Mouse (Mus musculus): Measurements from ENCODE around the gene Uqcc3. TPM values are rescaled to one million over a fixed set of nuclear protein-coding genes. Genes with fewer than 3 reads are reported as not detected.
"Not testable (repeated sequence)": the region's sequence is repeated elsewhere in the genome, so short reads cannot be mapped to it uniquely, and the experiment has no call there.

Gene Uqcc3
- polyA plus RNA-seq, 1 experiment from 2014 or later, result 52.9 TPM

GRCm38 (mm10) chr19:8871267-8872186, 9.2 kb downstream of the Uqcc3 start, which contains the start of gene Ubxn1:
Gene Ubxn1 (plus strand): TSS chr19:8871496.
- H3K9ac ChIP-seq (ENCODE audit: low read length), result peak within 1 kb of the TSS; percentile 96
- H3K4me1 ChIP-seq (replicated peaks; ENCODE audit: control insufficient read depth, insufficient read depth, low read length), result peaks cover 7% of the 10 kb centered on the region; the same call in 1 of the 2 replicates
- DNase-seq (ENCODE audit: low spot score) (peak; percentile 95), ATAC-seq (replicated peaks; ENCODE audit: low FRiP score) (peak; percentile 99)
- no peaks in the 10 kb centered on the region for H3K27me3 ChIP-seq (ENCODE audit: control insufficient read depth, insufficient read depth, low read length)
- 1% methylated on average over 52 of the region's 59 CpGs for WGBS
- H3K9me3 ChIP-seq (ENCODE audit: control insufficient read depth, low read length), result no peaks in the 10 kb centered on the region
- peak within 1 kb of the TSS; percentile 88 for H3K4me2 ChIP-seq (ENCODE audit: low read depth, low read length, severe bottlenecking)
- peaks cover 4% of the 10 kb centered on the region; the same call in 1 of the 2 replicates for H3K36me3 ChIP-seq (ENCODE audit: control insufficient read depth, insufficient read depth, low read length)
- peak within 1 kb of the TSS; percentile 96 for H3K4me3 ChIP-seq (ENCODE audit: low read depth, low read length)
- peak within 1 kb of the TSS; percentile 63 for H3K27ac ChIP-seq (ENCODE audit: low read depth, low read length)

GRCm38 (mm10) chr19:8870838-8871237, 9.9 kb downstream of the Uqcc3 start:
- Histone ChIP-seq H3K4me2 (ENCODE audit: low read depth, low read length, severe bottlenecking) (peak overlapping the region; percentile 88), H3K36me3 (ENCODE audit: control insufficient read depth, insufficient read depth, low read length) (peaks cover 4% of the 10 kb centered on the region; the same call in 1 of the 2 replicates), H3K4me3 (ENCODE audit: low read depth, low read length) (peak overlapping the region; percentile 96), H3K27ac (ENCODE audit: low read depth, low read length) (no peak overlapping the region; the same call in 1 of the 2 replicates), H3K9ac (ENCODE audit: low read length) (peak overlapping the region; percentile 60), H3K9me3 (ENCODE audit: control insufficient read depth, low read length) (no peaks in the 10 kb centered on the region), H3K4me1 (replicated peaks; ENCODE audit: control insufficient read depth, insufficient read depth, low read length) (peaks cover 7% of the 10 kb centered on the region; the same call in 1 of the 2 replicates), H3K27me3 (ENCODE audit: control insufficient read depth, insufficient read depth, low read length) (no peaks in the 10 kb centered on the region)
- WGBS, result 67% methylated on average over 9 of the region's 9 CpGs
- DNase-seq (ENCODE audit: low spot score) (no peak), ATAC-seq (replicated peaks; ENCODE audit: low FRiP score) (peak; percentile 25; the same call in 1 of the 2 replicates)

DNA sequence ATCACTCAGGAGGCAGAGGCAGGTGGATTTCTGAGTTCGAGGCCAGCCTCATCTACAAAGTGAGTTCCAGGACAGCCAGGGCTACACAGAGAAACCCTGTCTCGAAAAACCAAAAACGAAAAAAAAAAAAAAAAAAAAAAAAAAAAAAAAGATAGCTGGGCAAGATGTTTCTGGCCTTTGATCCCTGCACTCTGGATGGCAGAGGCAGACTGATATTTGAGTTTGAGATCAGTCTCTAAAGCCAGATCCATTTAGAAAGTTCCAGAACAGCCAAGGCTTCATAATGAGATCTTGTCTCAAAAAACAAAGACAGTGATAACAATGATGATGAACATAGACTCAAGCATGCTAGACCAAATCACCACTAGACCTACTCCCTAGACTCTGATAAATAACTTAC, 10.3 kb downstream of the Uqcc3 start:
- H3K9me3 ChIP-seq (ENCODE audit: control insufficient read depth, low read length); DNase-seq (ENCODE audit: low spot score); H3K27ac ChIP-seq (ENCODE audit: low read depth, low read length); H3K4me1 ChIP-seq (replicated peaks; ENCODE audit: control insufficient read depth, insufficient read depth, low read length); ATAC-seq (replicated peaks; ENCODE audit: low FRiP score); H3K27me3 ChIP-seq (ENCODE audit: control insufficient read depth, insufficient read depth, low read length); H3K36me3 ChIP-seq (ENCODE audit: control insufficient read depth, insufficient read depth, low read length); H3K4me2 ChIP-seq (ENCODE audit: low read depth, low read length, severe bottlenecking): not testable (repeated sequence)
- WGBS, result 81% methylated on average over 3 of the region's 3 CpGs
- Histone ChIP-seq H3K4me3 (ENCODE audit: low read depth, low read length) (peak overlapping the region; percentile 96; the same call in 1 of the 2 replicates), H3K9ac (ENCODE audit: low read length) (peak overlapping the region; percentile 60)

DNA sequence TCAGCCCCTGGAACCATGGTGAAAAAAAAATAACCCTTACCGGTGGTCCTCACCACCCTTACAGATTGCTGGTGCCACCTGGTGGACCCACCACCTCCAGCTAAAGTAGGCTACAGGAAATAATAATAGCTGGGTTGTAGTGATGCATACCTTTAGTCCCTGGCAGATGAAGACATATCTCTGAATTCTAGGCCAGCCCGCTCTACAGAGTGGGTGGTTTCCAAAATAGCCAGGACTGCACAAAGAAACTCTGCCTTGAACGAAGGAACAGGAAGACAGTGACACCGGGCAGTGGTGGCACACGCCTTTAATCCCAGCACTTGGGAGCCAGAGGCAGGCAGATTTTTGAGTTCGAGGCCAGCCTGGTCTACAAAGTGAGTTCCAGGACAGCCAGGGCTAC, 16.5 kb downstream of the Uqcc3 start:
- no peaks in the 10 kb centered on the region for H3K36me3 ChIP-seq (ENCODE audit: control insufficient read depth, insufficient read depth, low read length)
- H3K4me2 ChIP-seq (ENCODE audit: low read depth, low read length, severe bottlenecking), result no peak overlapping the region
- ATAC-seq (replicated peaks; ENCODE audit: low FRiP score) (no peak), DNase-seq (ENCODE audit: low spot score) (no peak)
- H3K9me3 ChIP-seq (ENCODE audit: control insufficient read depth, low read length), result no peaks in the 10 kb centered on the region
- H3K27ac ChIP-seq (ENCODE audit: low read depth, low read length), result no peak overlapping the region
- no peaks in the 10 kb centered on the region for H3K4me1 ChIP-seq (replicated peaks; ENCODE audit: control insufficient read depth, insufficient read depth, low read length)
- H3K27me3 ChIP-seq (ENCODE audit: control insufficient read depth, insufficient read depth, low read length), result no peaks in the 10 kb centered on the region
- no peak overlapping the region for H3K4me3 ChIP-seq (ENCODE audit: low read depth, low read length)
- 84% methylated on average over 6 of the region's 6 CpGs for WGBS
- H3K9ac ChIP-seq (ENCODE audit: low read length), result no peak overlapping the region

- H3K27me3 ChIP-seq (ENCODE audit: control insufficient read depth, insufficient read depth, low read length), result no peaks in the 10 kb centered on the region
- no peak overlapping the region for H3K9ac ChIP-seq (ENCODE audit: low read length)
- no peak overlapping the region for H3K4me3 ChIP-seq (ENCODE audit: low read depth, low read length)
- H3K4me1 ChIP-seq (replicated peaks; ENCODE audit: control insufficient read depth, insufficient read depth, low read length), result no peaks in the 10 kb centered on the region
- no peak overlapping the region for H3K4me2 ChIP-seq (ENCODE audit: low read depth, low read length, severe bottlenecking)
- WGBS, result 31% methylated on average over 1 of the region's 1 CpGs
- H3K27ac ChIP-seq (ENCODE audit: low read depth, low read length), result no peak overlapping the region
- no peak for ATAC-seq (replicated peaks; ENCODE audit: low FRiP score)
- no peak for DNase-seq (ENCODE audit: low spot score)
- no peaks in the 10 kb centered on the region for H3K36me3 ChIP-seq (ENCODE audit: control insufficient read depth, insufficient read depth, low read length)
- no peaks in the 10 kb centered on the region for H3K9me3 ChIP-seq (ENCODE audit: control insufficient read depth, low read length)
Measured at GRCm38 (mm10) chr19:8859018-8859417, 21.7 kb downstream of the Uqcc3 start.

DNA sequence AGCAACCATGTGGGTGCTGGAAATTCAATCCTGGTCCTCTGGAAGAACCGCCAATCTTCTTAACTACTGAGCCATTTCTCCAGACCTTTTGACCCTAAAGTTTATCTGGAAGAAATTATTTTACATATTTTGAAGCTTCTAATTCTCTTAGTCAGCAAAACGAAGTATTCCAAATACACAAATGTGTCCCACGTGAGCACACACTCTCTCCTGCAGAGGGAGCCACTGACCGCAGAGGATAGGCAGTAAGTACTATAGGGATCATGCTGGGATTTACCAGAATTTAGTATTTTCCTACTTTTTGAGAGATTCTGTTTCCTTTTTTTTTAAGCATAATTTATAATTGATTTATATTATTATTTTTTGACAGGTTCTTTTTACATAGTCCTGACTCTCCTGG, 23.0 kb downstream of the Uqcc3 start:
- Histone ChIP-seq H3K4me1 (replicated peaks; ENCODE audit: control insufficient read depth, insufficient read depth, low read length) (no peaks in the 10 kb centered on the region), H3K36me3 (ENCODE audit: control insufficient read depth, insufficient read depth, low read length) (no peaks in the 10 kb centered on the region), H3K4me2 (ENCODE audit: low read depth, low read length, severe bottlenecking) (no peak overlapping the region), H3K27me3 (ENCODE audit: control insufficient read depth, insufficient read depth, low read length) (no peaks in the 10 kb centered on the region), H3K9ac (ENCODE audit: low read length) (no peak overlapping the region), H3K27ac (ENCODE audit: low read depth, low read length) (no peak overlapping the region), H3K4me3 (ENCODE audit: low read depth, low read length) (no peak overlapping the region), H3K9me3 (ENCODE audit: control insufficient read depth, low read length) (no peaks in the 10 kb centered on the region)
- ATAC-seq (replicated peaks; ENCODE audit: low FRiP score), result no peak
- 46% methylated on average over 4 of the region's 4 CpGs for WGBS
- no peak for DNase-seq (ENCODE audit: low spot score)

DNA sequence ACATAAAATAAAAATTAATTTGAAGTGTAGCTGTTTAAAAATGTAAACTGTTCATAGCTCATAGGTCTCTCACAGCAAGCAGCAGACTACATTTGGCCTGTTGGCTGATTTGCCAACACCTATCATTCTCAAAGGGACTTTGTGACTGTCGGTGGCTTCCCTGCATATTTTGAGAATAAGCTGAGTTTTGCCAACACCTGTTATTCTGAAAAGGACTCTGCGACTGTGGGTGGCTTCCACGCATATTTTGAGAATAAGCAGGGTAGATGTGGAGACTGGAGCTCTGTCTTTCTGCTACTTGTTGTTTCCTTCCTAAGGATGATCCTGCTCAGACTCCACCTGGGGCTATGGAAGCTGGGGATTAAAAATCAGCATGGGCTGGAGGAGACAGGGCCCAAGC, 27.6 kb downstream of the Uqcc3 start:
- H3K27me3 ChIP-seq (ENCODE audit: control insufficient read depth, insufficient read depth, low read length), result no peaks in the 10 kb centered on the region
- H3K4me2 ChIP-seq (ENCODE audit: low read depth, low read length, severe bottlenecking), result no peak overlapping the region
- no peak for ATAC-seq (replicated peaks; ENCODE audit: low FRiP score)
- H3K4me3 ChIP-seq (ENCODE audit: low read depth, low read length), result no peak overlapping the region
- H3K9ac ChIP-seq (ENCODE audit: low read length), result no peak overlapping the region
- no peak overlapping the region for H3K27ac ChIP-seq (ENCODE audit: low read depth, low read length)
- DNase-seq (ENCODE audit: low spot score), result no peak
- H3K9me3 ChIP-seq (ENCODE audit: control insufficient read depth, low read length), result no peaks in the 10 kb centered on the region
- H3K36me3 ChIP-seq (ENCODE audit: control insufficient read depth, insufficient read depth, low read length), result no peaks in the 10 kb centered on the region
- no peaks in the 10 kb centered on the region for H3K4me1 ChIP-seq (replicated peaks; ENCODE audit: control insufficient read depth, insufficient read depth, low read length)
- WGBS, result 87% methylated on average over 3 of the region's 3 CpGs

DNA sequence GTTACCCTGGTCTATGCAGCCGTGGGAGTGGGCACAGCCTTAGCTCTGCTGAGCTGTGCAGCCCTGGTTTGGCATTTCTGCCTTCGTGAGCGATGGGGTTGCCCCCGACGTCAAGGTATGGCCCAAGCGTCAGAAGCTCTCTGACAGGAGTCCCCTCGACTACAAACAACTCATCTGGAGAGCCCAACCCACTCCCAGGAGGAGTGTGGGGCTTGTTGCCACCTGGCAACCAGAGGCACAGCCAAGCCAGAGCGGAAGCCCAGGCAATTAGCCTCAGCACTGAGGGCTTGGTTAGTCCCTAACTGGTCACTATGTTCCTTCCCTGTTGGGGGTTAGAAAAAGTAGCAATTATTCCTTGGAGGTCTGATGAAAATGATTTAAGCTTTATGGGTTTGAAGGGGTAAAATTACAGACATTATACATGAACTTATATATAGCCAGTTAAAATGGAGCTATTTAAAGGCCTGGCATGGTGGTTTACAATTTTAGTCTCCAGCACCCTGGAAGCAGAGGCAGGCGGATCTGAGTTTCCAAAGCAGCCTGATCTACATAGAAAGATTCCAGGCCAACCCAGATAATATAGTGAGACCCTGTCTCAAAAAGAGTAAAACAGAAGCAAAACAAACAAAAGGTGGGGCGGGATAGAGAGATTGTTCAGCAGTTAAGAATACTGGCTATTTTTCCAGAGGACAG, 28.3 kb downstream of the Uqcc3 start:
- Histone ChIP-seq H3K4me1 (replicated peaks; ENCODE audit: control insufficient read depth, insufficient read depth, low read length) (no peaks in the 10 kb centered on the region), H3K4me3 (ENCODE audit: low read depth, low read length) (no peak overlapping the region), H3K27ac (ENCODE audit: low read depth, low read length) (no peak overlapping the region), H3K9me3 (ENCODE audit: control insufficient read depth, low read length) (no peaks in the 10 kb centered on the region), H3K9ac (ENCODE audit: low read length) (no peak overlapping the region), H3K4me2 (ENCODE audit: low read depth, low read length, severe bottlenecking) (no peak overlapping the region), H3K27me3 (ENCODE audit: control insufficient read depth, insufficient read depth, low read length) (no peaks in the 10 kb centered on the region), H3K36me3 (ENCODE audit: control insufficient read depth, insufficient read depth, low read length) (no peaks in the 10 kb centered on the region)
- ATAC-seq (replicated peaks; ENCODE audit: low FRiP score) (no peak), DNase-seq (ENCODE audit: low spot score) (no peak)
- 65% methylated on average over 10 of the region's 10 CpGs for whole genome bisulfite sequencing
